In the genomic region with DNA sequence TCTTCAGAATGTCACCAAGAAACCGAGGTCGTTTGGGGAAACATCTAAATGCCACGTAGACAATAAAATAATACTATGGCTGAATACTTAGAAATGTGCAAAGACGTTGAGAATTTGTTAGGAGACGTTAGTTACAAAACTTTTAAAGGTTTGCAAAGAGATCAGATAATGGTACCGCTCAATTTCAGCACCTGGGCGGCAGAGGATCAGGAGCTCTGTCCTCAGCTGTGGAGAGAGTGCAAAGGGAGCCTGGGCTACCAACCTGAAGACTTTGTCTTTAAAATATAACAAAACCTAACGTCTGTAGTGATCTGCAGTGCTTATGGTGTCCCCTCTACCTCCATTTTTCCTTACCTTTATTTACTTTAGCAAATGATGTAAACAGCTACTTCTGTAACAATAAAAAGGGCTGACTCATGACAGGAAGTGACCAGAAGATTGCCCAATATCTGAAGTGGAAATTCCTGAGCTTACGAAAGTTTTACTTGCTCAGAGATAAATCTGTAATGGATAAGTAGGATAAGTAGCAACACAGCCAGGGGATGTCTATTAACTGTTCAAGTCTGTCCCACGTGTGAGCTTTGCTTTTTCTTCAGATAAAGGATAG, we compare ENCODE assay signal across 7 mouse cellular contexts. TPM values are rescaled to one million over a fixed set of nuclear protein-coding genes. Genes with fewer than 3 reads are reported as not detected.
DNase-seq lines count a peak whose midpoint lies in the region; ATAC-seq and TF ChIP-seq lines count a peak whose summit lies in the region.

No protein-coding gene starts in this region.

- H3K27me3 ChIP-seq in MEL (ENCODE audit: control insufficient read depth in 1 of 2, insufficient read depth in 2 of 2, low read length in 2 of 2) = no peaks in the 10 kb centered on the region
- no peaks in the 10 kb centered on the region for H3K27me3 ChIP-seq in forebrain, embryonic 10.5 days (ENCODE audit: poor library complexity, severe bottlenecking)
- H3K27me3 ChIP-seq in lung, embryonic 14.5 days (ENCODE audit: insufficient read depth, low read length) = no peaks in the 10 kb centered on the region
- no peaks in the 10 kb centered on the region for H3K27me3 ChIP-seq in splenic B cell, adult 2 months (ENCODE audit: control insufficient read depth, insufficient read depth, low read length, poor library complexity, severe bottlenecking)

- peak overlapping the region; percentile 88 for H3K9ac ChIP-seq in MEL (ENCODE audit: control insufficient read depth, low read depth, low read length, poor library complexity, severe bottlenecking)
- peak overlapping the region; percentile 67 for H3K9ac ChIP-seq in lung, embryonic 14.5 days

- H3K79me2 ChIP-seq in MEL (ENCODE audit: control insufficient read depth, insufficient read depth, low read length, poor library complexity) = no peaks in the 10 kb centered on the region; the same call in 1 of the 2 replicates

- peaks cover 0 to 43% of the 10 kb centered on the region in 2 experiments; a peak in 2 of 4 replicates for H3K36me3 ChIP-seq in MEL (ENCODE audit: control insufficient read depth in 1 of 2, insufficient read depth in 2 of 2, low read length in 2 of 2)
- no peaks in the 10 kb centered on the region; the same call in 1 of the 2 replicates for H3K36me3 ChIP-seq in forebrain, embryonic 10.5 days (replicated peaks)
- H3K36me3 ChIP-seq in lung, embryonic 14.5 days (ENCODE audit: insufficient read depth) = no peaks in the 10 kb centered on the region
- no peaks in the 10 kb centered on the region for H3K36me3 ChIP-seq in splenic B cell, adult 2 months (ENCODE audit: control insufficient read depth, insufficient read depth, low read length, poor library complexity, severe bottlenecking)

- H3K4me3 ChIP-seq in MEL (ENCODE audit: control insufficient read depth in 1 of 2, insufficient read depth in 1 of 2, low read depth in 2 of 2, low read length in 2 of 2) = peak overlapping the region; percentile 60 to 83
- H3K4me3 ChIP-seq in forebrain, embryonic 10.5 days = peak overlapping the region; percentile 61
- peak overlapping the region; percentile 56 for H3K4me3 ChIP-seq in lung, embryonic 14.5 days (ENCODE audit: low read depth, low read length)

- H3K4me2 ChIP-seq in lung, embryonic 14.5 days = peak overlapping the region; percentile 66

- TF ChIP-seq POLR2A in MEL (IDR thresholded peaks at IDR 0.05; ENCODE audit: control insufficient read depth in 1 of 2, insufficient read depth in 1 of 2, low read depth in 1 of 2, low read length in 2 of 2, poor library complexity in 1 of 2) = no peak

- no peaks in the 10 kb centered on the region for H3K9me3 ChIP-seq in MEL (replicated peaks; ENCODE audit: insufficient read depth, low read length)
- H3K9me3 ChIP-seq in forebrain, embryonic 10.5 days = no peaks in the 10 kb centered on the region
- no peaks in the 10 kb centered on the region for H3K9me3 ChIP-seq in lung, embryonic 14.5 days (ENCODE audit: low read depth, low read length)

- ATAC-seq in inflammation-experienced regulatory T-cells, adult 6 months = peak; percentile 23
- ATAC-seq in lung, embryonic 14.5 days (ENCODE audit: insufficient read depth) = peak; percentile 20; the same call in 1 of the 2 replicates
- no peak for ATAC-seq in cerebellum, adult (ENCODE audit: insufficient number of reproducible peaks, low FRiP score, low TSS enrichment)

- no peak for TF ChIP-seq RAD21 in MEL (IDR thresholded peaks at IDR 0.05; ENCODE audit: low read depth, low read length)

- peak in 1 of 2 experiments; percentile 48; a peak in 2 of 4 replicates for TF ChIP-seq EP300 in MEL (IDR thresholded peaks at IDR 0.05; ENCODE audit: low read depth in 1 of 2, low read length in 2 of 2)

- TF ChIP-seq CTCF in MEL (IDR thresholded peaks at IDR 0.05 in 2 of 3, conservative IDR thresholded peaks at IDR 0.05 in 1 of 3; ENCODE audit: control insufficient read depth in 1 of 3, insufficient read depth in 1 of 3, low read depth in 2 of 3, low read length in 3 of 3, poor library complexity in 1 of 3, severe bottlenecking in 1 of 3) = no peak
- no peak for TF ChIP-seq CTCF in lung, embryonic 14.5 days (IDR thresholded peaks at IDR 0.05; ENCODE audit: low read depth)

- DNase-seq in CD4-positive, CD25-positive, alpha-beta regulatory T cell, adult 2 months (ENCODE audit: low read depth, low spot score) = peak; percentile 28
- DNase-seq in MEL (ENCODE audit: low read depth, low spot score) = peak; percentile 62
- DNase-seq in forebrain, embryonic 10.5 days (ENCODE audit: extremely low spot score, low spot score) = no peak
- DNase-seq in lung, embryonic 14.5 days = peak; percentile 54
- peak; percentile 19 for DNase-seq in splenic B cell, adult 2 months (ENCODE audit: low read depth, low spot score)

- peak overlapping the region; percentile 93 for H3K27ac ChIP-seq in MEL (ENCODE audit: control insufficient read depth, low read depth, low read length)
- H3K27ac ChIP-seq in forebrain, embryonic 10.5 days = peak overlapping the region; percentile 90
- peak overlapping the region; percentile 78 for H3K27ac ChIP-seq in lung, embryonic 14.5 days (ENCODE audit: low read depth)

- 20% methylated on average over 10 of the region's 10 CpGs for WGBS in forebrain, embryonic 10.5 days
- 10% methylated on average over 10 of the region's 10 CpGs for WGBS in lung, embryonic 14.5 days

- H3K4me1 ChIP-seq in MEL (ENCODE audit: control insufficient read depth in 1 of 2, insufficient read depth in 2 of 2, low read length in 2 of 2) = peaks cover 26 to 32% of the 10 kb centered on the region in 2 experiments
- H3K4me1 ChIP-seq in forebrain, embryonic 10.5 days = peaks cover 20% of the 10 kb centered on the region
- peaks cover 4% of the 10 kb centered on the region; the same call in 1 of the 2 replicates for H3K4me1 ChIP-seq in lung, embryonic 14.5 days (ENCODE audit: insufficient read depth)

TF ChIP-seq in MEL, 35 proteins besides CTCF, POLR2A, EP300 and RAD21:
- TF ChIP-seq MAFK (IDR thresholded peaks at IDR 0.05; ENCODE audit: borderline replicate concordance, low read depth, low read length) (no peak), GABPA (IDR thresholded peaks at IDR 0.05; ENCODE audit: low read depth, low read length) (0 out of 2 replicates have a peak, but pooled peaks have one; percentile 42), ELF1 (IDR thresholded peaks at IDR 0.05; ENCODE audit: low read depth, low read length) (0 out of 2 replicates have a peak, but pooled peaks have one; percentile 19), TCF12 (IDR thresholded peaks at IDR 0.05; ENCODE audit: low read depth, low read length) (0 out of 2 replicates have a peak, but pooled peaks have one; percentile 23), ETS1 (IDR thresholded peaks at IDR 0.05; ENCODE audit: low read depth, low read length) (peak; percentile 53; the same call in 1 of the 2 replicates), MYC (IDR thresholded peaks at IDR 0.05; ENCODE audit: low read depth, low read length) (no peak)

RNA-seq across cellular contexts. Expression of gene Ngly1, which starts 5.4 kb away (rescaled TPM):
- total RNA-seq in MEL (2012; rRNA removed) = 17.9 and 26.7 TPM in 2 replicates
- polyA plus RNA-seq in MEL (2012; ENCODE audit: insufficient read depth in 1 of 2, insufficient read length in 2 of 2, low read depth in 1 of 2, low replicate concordance in 2 of 2, missing spikeins in 1 of 2) = 10 to 100 TPM in 1 of 2 experiments, not detected in 1; 28.7 TPM
- polyA plus RNA-seq in forebrain, embryonic 10.5 days (2016; fragmentation: Nextera tagmentation; extraction: Ambion mirVana) = 17.8 and 18.0 TPM in 2 replicates
- 100 to 1,000 TPM in 1 of 3 experiments, 10 to 100 TPM in 2; 78.7 to 102 (median 93.2) TPM for polyA plus RNA-seq in inflammation-experienced regulatory T-cells, adult 6 months (2017; shearing (Covaris generic))
- polyA plus RNA-seq in lung, embryonic 14.5 days (2014; fragmentation: Nextera tagmentation; extraction: Ambion mirVana) = 29.9 and 30.4 TPM in 2 replicates

RNA-seq across cellular contexts. Expression of gene Oxsm, which starts 5.9 kb away (rescaled TPM):
- 5.4 and 6.4 TPM in 2 replicates for total RNA-seq in MEL (2012; rRNA removed)
- 1 to 10 TPM in 1 of 2 experiments, not detected in 1; 8.9 TPM for polyA plus RNA-seq in MEL (2012; ENCODE audit: insufficient read depth in 1 of 2, insufficient read length in 2 of 2, low read depth in 1 of 2, low replicate concordance in 2 of 2, missing spikeins in 1 of 2)
- polyA plus RNA-seq in forebrain, embryonic 10.5 days (2016; fragmentation: Nextera tagmentation; extraction: Ambion mirVana) = 1.3 and 1.6 TPM in 2 replicates
- 1 to 10 TPM; 4.4 to 6.8 (median 5.6) TPM for polyA plus RNA-seq in inflammation-experienced regulatory T-cells, adult 6 months (2017; shearing (Covaris generic))
- polyA plus RNA-seq in lung, embryonic 14.5 days (2014; fragmentation: Nextera tagmentation; extraction: Ambion mirVana) = 1.6 and 2.1 TPM in 2 replicates
